Mouse (Mus musculus) T-helper 1 cell (primary cell): Measurements from ENCODE around the gene Preb.

ENCODE experiments used
- in situ Hi-C: fragments of 300-600 bp; cut with MboI, MseI; formaldehyde crosslinking; loops from one replicate; pipeline ENCODE4 v1.15.1; 2025; ENCODE audit warnings: high pct_unique_total_duplicates

The Preb gene

DNA sequence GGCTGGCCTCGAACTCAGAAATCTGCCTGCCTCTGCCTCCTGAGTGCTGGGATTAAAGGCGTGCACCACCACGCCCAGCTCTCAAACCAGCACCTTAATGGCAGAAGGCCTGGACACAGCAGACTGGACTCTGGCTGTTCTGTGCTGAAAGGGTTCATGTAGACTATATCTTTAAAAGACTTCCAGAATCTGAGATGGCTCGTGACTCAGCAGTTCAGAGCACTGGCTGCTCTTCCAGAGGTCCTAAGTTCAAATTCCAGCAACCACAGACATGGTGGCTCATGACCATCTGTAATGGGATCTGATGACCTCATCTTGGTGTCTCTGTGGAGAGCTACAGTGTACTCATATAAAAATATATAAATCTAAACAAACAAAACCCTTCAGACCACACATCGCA, 58.3 kb downstream of the Preb start:
- in situ Hi-C loops = no loop called here
